Mouse (Mus musculus): ENCODE measurements around the gene Reln. TPM values are rescaled to one million over a fixed set of nuclear protein-coding genes. Genes with fewer than 3 reads are reported as not detected.

Gene Reln
- total RNA-seq, 2 experiments from 2014 or later, result 175 to 249 TPM

GRCm38 (mm10) chr5:22245056-22245455 lies 99.4 kb downstream of the Reln start:
- no peak for ATAC-seq (replicated peaks; ENCODE audit: low FRiP score, poor library complexity, severe bottlenecking)

- ATAC-seq (replicated peaks; ENCODE audit: low FRiP score, poor library complexity, severe bottlenecking), result no peak
These were observed 101.0 kb downstream of the Reln start for GRCm38 (mm10) chr5:22243538-22243937.

DNA sequence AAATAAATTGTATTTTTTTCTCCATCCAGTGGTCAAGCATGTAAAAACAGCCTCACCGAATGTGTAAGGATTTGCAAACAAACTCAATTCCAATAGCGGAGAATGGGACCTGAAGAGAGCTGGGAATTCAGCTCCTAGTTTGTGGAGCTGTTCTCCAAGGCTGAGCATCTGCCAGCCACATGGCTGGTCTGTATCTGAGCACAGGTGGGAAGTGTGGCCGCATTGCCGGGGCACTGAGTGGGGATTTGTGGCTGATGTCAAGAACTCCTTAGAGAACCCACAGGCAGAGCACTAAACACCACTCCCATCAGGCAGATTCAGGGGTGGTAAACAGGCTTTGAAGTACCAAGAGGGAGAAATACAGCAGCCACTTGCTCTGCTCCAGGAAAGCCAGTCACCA lies 102.9 kb downstream of the Reln start:
- no peak for ATAC-seq (replicated peaks; ENCODE audit: low FRiP score, poor library complexity, severe bottlenecking)

GRCm38 (mm10) chr5:22236801-22237200 lies 107.7 kb downstream of the Reln start:
- no peak for ATAC-seq (replicated peaks; ENCODE audit: low FRiP score, poor library complexity, severe bottlenecking)

DNA sequence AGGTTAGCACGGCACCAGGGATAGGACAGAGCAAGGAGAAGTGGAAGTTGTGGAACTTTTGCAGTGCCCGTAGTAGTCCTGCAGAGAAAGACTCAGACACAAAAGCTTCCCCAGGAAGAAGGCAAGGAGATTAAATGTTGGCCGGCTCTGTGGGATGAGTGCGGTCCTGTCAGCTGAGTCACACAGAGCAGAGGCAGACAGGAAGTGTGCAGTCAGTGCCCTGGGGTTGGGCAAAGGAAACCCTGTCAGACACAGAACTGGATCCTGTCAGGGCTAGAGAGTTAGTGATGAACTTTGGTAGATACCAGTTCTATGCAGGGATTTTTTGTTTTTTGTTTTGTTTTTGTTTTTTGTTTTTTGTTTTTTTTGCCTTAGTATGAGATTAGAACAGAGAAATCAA lies 120.0 kb downstream of the Reln start:
- ATAC-seq (replicated peaks; ENCODE audit: low FRiP score, poor library complexity, severe bottlenecking), result no peak

- ATAC-seq (replicated peaks; ENCODE audit: low FRiP score, poor library complexity, severe bottlenecking), result no peak
These were observed 120.6 kb downstream of the Reln start for GRCm38 (mm10) chr5:22223940-22224339.

DNA sequence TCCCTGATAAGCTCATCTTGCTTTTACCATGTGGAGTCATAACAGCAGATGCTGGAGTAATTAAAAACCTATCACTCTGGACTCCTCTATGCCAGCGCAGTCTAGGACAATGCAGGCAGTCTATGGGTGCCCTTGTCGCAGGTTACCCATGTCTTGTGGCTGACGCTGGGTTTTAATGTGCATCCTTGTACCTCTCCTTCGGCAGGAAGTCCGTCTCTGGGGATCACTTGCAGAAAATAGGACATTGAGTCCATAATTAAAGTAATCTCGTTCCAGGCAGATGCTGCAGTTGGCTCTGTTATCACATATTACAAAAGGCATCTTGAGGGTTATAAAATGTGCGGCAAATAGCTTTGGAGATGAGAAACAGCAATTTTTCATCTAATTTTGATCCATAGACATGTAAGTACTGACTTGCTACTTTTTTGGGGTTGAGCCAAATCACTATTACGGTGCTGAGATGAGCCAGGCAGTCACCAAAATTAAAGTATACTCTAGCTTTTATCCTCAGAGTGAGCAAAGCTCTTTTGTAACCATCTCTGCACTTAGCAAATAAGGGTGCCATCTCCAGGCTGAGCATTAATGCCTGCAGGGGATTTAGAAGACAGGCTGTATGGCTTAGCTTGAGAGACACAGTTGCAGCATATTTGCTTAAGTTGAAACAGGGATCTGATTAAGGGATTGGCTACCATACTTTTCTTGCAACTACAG lies 136.0 kb downstream of the Reln start:
- ATAC-seq (replicated peaks; ENCODE audit: low FRiP score, poor library complexity, severe bottlenecking), result no peak

DNA sequence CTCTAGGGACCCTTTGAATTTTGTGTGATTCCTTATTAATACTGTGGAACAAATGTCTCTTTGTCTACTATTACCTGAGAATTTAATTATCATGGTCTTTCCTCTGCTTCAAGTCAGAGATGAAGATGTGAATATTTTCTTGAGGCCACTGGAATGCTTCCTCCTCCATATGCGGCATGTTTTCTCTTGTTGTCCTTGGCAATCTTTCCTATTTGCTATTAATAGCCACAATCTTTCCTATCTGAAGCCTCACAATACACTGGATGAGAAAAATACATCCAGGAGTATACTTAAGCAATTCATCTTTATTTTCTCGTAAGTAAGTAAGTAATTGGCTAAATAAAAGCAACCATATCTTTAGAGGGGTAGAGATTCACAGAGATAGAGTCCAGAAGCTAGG lies 146.6 kb downstream of the Reln start:
- no peak for ATAC-seq (replicated peaks; ENCODE audit: low FRiP score, poor library complexity, severe bottlenecking)

DNA sequence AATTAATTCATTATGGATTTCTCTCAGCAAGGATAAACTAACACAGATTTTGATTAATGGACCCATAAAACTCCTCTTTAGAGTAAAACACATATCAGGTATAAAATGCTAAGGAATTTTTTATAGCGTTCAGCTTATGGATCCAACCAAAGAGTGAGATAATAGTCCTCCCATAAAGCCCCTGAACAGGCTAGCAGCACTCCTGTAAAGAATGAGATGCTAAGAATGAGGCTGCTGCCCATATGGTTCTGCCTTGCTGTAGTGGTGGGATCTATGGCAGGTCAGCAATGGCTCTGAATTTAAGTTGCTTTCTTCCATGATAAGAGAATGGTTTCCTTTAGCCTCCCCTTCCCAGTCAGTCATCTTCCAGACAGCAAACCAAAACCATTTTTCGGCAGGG lies 147.6 kb downstream of the Reln start:
- no peak for ATAC-seq (replicated peaks; ENCODE audit: low FRiP score, poor library complexity, severe bottlenecking)

GRCm38 (mm10) chr5:22196476-22196875 lies 148.0 kb downstream of the Reln start:
- ATAC-seq (replicated peaks; ENCODE audit: low FRiP score, poor library complexity, severe bottlenecking), result no peak

DNA sequence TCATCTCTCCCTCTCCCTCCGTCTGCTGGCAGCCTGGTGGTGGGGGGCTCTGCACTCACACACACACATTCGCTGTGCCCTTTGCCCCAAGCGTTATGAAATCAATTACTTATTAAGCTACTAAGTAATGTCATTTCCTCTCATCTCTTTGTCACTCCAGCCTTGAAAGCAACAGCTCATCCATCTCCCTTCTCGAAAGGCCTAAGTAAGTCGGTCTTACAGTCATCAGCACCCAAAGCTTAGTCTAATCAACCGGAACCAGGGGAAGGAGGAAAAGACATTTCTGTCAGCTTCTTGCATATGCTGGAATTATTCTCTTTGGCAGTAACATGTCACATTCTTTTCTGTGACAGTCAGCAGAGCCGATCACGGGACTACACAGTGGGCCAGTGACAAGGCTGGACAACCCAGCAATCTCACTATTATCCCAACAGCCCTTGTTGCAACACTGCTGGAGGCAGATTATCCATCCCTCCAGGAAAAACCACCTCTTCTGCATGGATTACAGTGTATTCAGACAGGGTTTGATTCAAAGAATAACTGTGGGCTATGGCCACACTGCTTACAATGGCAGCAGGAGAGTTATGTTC lies 149.1 kb downstream of the Reln start:
- ATAC-seq (replicated peaks; ENCODE audit: low FRiP score, poor library complexity, severe bottlenecking), result no peak

DNA sequence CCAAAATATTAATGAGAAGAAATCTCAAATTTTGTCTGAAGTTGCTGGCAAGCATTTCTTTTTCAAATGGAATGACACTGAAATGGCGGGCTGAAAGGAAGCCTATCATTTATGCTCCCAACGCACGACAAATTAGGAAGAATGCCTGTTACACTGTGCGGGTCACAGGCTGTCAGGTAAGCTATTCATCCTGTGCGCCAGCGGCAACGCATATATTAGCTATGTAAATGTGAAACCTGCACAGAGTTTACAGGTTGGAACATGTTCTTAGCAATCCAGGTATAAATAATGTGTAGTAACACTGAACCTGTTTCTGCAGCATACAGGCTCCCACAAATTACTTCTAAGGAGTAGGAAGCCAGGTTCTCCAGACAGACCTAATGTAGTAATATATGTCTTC lies 152.7 kb downstream of the Reln start:
- ATAC-seq (replicated peaks; ENCODE audit: low FRiP score, poor library complexity, severe bottlenecking), result no peak

DNA sequence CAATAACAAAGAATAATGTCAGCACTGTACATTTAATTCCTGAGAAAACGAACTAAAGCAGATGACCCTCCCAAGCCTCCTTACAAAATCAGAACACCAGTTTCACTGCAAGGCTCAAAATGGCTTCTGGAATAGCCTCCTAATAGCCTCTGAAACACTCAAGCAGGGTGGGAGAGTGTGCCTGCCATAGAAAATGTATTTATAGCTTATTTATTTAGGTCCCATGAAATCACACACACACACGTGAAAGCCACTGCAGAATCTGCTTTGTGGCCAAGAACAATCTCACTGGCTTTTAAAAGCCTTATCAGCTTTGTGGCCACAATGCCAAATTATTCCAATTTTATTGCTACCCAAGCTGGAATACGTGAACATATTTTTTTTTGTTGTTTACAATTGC lies 154.2 kb downstream of the Reln start:
- ATAC-seq (replicated peaks; ENCODE audit: low FRiP score, poor library complexity, severe bottlenecking), result no peak

- ATAC-seq (replicated peaks; ENCODE audit: low FRiP score, poor library complexity, severe bottlenecking), result no peak
These were observed 156.9 kb downstream of the Reln start for GRCm38 (mm10) chr5:22187599-22187998.

DNA sequence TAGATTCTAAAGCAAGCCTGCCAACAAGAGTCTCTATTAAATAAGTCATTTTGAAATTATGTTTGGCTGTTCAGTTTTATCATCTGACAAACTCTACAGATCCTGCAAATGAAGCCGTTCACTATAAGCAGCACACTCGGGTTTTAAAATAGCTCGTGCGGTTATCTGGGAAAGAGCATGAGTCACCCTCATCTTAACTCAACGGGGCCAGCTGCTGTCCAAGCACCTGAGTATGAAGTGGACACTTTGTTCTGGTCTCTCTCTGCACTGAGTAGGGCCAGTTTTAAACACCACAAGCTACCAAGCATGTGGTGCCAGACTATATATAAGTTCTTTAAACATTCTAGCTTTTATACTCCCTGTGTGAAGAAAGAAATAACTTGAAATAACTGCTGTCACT lies 168.0 kb downstream of the Reln start:
- no peak for ATAC-seq (replicated peaks; ENCODE audit: low FRiP score, poor library complexity, severe bottlenecking)

GRCm38 (mm10) chr5:22171336-22171735 lies 173.2 kb downstream of the Reln start:
- ATAC-seq (replicated peaks; ENCODE audit: low FRiP score, poor library complexity, severe bottlenecking), result no peak

- ATAC-seq (replicated peaks; ENCODE audit: low FRiP score, poor library complexity, severe bottlenecking), result no peak
These were observed 180.2 kb downstream of the Reln start for GRCm38 (mm10) chr5:22164060-22164934.

DNA sequence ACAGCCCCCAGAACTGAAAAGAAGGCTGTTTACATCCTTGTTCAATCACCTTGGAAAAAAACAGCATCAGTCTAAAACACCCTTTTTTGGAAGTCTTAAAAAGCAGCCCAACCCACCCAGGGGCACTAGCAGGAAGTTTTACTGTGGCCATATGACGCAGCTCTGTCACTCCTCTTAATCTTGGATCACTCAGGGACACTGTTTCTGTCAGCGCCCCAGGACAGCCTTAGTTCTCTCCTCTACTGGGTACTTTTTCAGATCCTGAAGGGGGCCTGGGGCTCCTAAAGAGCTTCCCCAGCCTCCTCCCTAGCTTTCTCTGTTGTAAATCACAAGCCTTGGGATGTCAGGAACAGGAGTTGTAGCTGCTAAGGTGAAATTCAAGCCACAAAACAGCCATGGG lies 183.6 kb downstream of the Reln start:
- ATAC-seq (replicated peaks; ENCODE audit: low FRiP score, poor library complexity, severe bottlenecking), result no peak

DNA sequence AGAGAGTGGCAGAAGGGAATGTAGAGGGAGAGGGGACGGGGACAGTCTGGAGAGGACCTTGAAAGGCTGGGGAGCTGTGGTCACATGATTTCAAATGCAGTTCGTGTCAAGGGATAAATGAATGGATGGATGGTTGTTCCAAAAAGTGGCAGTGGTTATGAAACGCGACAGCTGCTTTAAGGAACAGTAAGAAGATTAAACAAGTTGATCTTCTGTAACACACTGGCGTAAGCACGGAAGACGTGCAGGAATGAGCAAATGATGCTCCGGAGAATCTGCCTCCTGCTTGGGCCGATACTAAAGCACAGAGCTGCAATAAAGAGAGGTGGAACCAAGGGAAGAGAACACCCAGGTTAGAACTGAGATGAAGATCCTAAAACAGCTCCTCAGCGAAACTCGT lies 185.7 kb downstream of the Reln start:
- ATAC-seq (replicated peaks; ENCODE audit: low FRiP score, poor library complexity, severe bottlenecking), result no peak

DNA sequence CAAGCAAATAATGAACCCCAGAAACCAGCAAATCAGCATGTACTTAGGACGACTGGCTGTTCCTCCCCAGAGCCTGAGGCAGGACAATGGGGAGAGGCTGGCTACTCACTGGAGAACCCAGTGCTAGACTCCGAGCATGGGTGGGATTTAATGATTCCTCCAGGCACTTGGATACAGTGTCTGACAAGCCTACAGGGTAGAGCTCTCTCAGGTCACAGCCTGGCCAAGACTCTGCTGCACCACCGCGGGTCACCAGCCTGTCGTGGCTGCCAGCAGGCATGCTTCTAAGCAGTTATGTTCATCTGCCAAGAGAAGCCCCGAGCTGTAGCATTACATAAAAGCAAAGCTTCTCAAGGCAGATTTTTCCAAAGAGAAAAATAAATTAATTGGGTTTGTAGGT lies 190.9 kb downstream of the Reln start:
- ATAC-seq (replicated peaks; ENCODE audit: low FRiP score, poor library complexity, severe bottlenecking), result no peak

- ATAC-seq (replicated peaks; ENCODE audit: low FRiP score, poor library complexity, severe bottlenecking), result no peak
These were observed 202.7 kb downstream of the Reln start for GRCm38 (mm10) chr5:22141821-22142220.
